Mouse (Mus musculus): ENCODE data around the gene Nphs1. TPM values are rescaled to one million over a fixed set of nuclear protein-coding genes. Genes with fewer than 3 reads are reported as not detected.

The Nphs1 gene
- total RNA-seq, 2 experiments from 2014 or later = 0.58 TPM; not detected in 1

Other genes starting within 250 kb of the Nphs1 start
Only the 30 nearest of the 34 such genes appear.
- 0.39 TPM in 1 of 2 replicates, not detected in the other for gene Thap8, start 178.2 kb upstream of the Nphs1 start, total RNA-seq (2015)
- 0.33 and 0.34 TPM in 2 replicates for gene Thap8, start 178.2 kb upstream of the Nphs1 start, total RNA-seq (2017)
- gene Wdr62, start 177.9 kb upstream of the Nphs1 start, total RNA-seq (2015) = 14.7 and 22.8 TPM in 2 replicates
- gene Wdr62, start 177.9 kb upstream of the Nphs1 start, total RNA-seq (2017) = 7.8 and 11.5 TPM in 2 replicates
- not detected in 2 replicates for gene Clip3, start 166.6 kb upstream of the Nphs1 start, total RNA-seq (2015)
- not detected in 2 replicates for gene Clip3, start 166.6 kb upstream of the Nphs1 start, total RNA-seq (2017)
- gene Alkbh6, start 149.6 kb upstream of the Nphs1 start, total RNA-seq (2015) = 17.8 and 21.9 TPM in 2 replicates
- gene Alkbh6, start 149.6 kb upstream of the Nphs1 start, total RNA-seq (2017) = 34.2 and 41.8 TPM in 2 replicates
- 0.24 and 0.25 TPM in 2 replicates for gene Syne4, start 143.5 kb upstream of the Nphs1 start, total RNA-seq (2015)
- 2.0 TPM in 1 of 2 replicates, not detected in the other for gene Syne4, start 143.5 kb upstream of the Nphs1 start, total RNA-seq (2017)
- 0.47 TPM in 1 of 2 replicates, not detected in the other for gene E130208F15Rik, start 136.6 kb upstream of the Nphs1 start, total RNA-seq (2015)
- 1.6 and 2.0 TPM in 2 replicates for gene E130208F15Rik, start 136.6 kb upstream of the Nphs1 start, total RNA-seq (2017)
- 7.6 and 9.0 TPM in 2 replicates for gene Sdhaf1, start 134.4 kb upstream of the Nphs1 start, total RNA-seq (2015)
- gene Sdhaf1, start 134.4 kb upstream of the Nphs1 start, total RNA-seq (2017) = 10.5 and 11.7 TPM in 2 replicates
- gene Lrfn3, start 95.5 kb upstream of the Nphs1 start, total RNA-seq (2015) = not detected in 2 replicates
- not detected in 2 replicates for gene Lrfn3, start 95.5 kb upstream of the Nphs1 start, total RNA-seq (2017)
- gene Tyrobp, start 44.6 kb upstream of the Nphs1 start, total RNA-seq (2015) = 406 and 473 TPM in 2 replicates
- 229 and 322 TPM in 2 replicates for gene Tyrobp, start 44.6 kb upstream of the Nphs1 start, total RNA-seq (2017)
- gene Hcst, start 38.5 kb upstream of the Nphs1 start, total RNA-seq (2015) = 28.1 and 30.3 TPM in 2 replicates
- gene Hcst, start 38.5 kb upstream of the Nphs1 start, total RNA-seq (2017) = 10.0 and 12.7 TPM in 2 replicates
- 14.1 and 24.0 TPM in 2 replicates for gene Nfkbid, start 36.6 kb upstream of the Nphs1 start, total RNA-seq (2015)
- gene Nfkbid, start 36.6 kb upstream of the Nphs1 start, total RNA-seq (2017) = 5.3 and 13.7 TPM in 2 replicates
- gene Aplp1, start 12.8 kb upstream of the Nphs1 start, total RNA-seq (2015) = not detected in 2 replicates
- gene Aplp1, start 12.8 kb upstream of the Nphs1 start, total RNA-seq (2017) = not detected in 2 replicates
- not detected in 2 replicates for gene Kirrel2, start 625 bp upstream of the Nphs1 start, total RNA-seq (2015)
- not detected in 2 replicates for gene Kirrel2, start 625 bp upstream of the Nphs1 start, total RNA-seq (2017)
- not detected in 2 replicates for gene Prodh2, start 35.3 kb downstream of the Nphs1 start, total RNA-seq (2015)
- not detected in 2 replicates for gene Prodh2, start 35.3 kb downstream of the Nphs1 start, total RNA-seq (2017)
- gene Arhgap33, start 76.7 kb downstream of the Nphs1 start, total RNA-seq (2015) = 4.5 and 5.8 TPM in 2 replicates
- gene Arhgap33, start 76.7 kb downstream of the Nphs1 start, total RNA-seq (2017) = 1.4 and 2.0 TPM in 2 replicates
- gene Hspb6, start 93.9 kb downstream of the Nphs1 start, total RNA-seq (2015) = 11.7 and 12.2 TPM in 2 replicates
- gene Hspb6, start 93.9 kb downstream of the Nphs1 start, total RNA-seq (2017) = 3.5 and 4.4 TPM in 2 replicates
- gene Proser3, start 94.0 kb downstream of the Nphs1 start, total RNA-seq (2015) = 11.5 and 16.3 TPM in 2 replicates
- gene Proser3, start 94.0 kb downstream of the Nphs1 start, total RNA-seq (2017) = 1.8 and 4.7 TPM in 2 replicates
- gene Lin37, start 101.5 kb downstream of the Nphs1 start, total RNA-seq (2015) = 54.8 and 67.5 TPM in 2 replicates
- gene Lin37, start 101.5 kb downstream of the Nphs1 start, total RNA-seq (2017) = 27.2 and 39.8 TPM in 2 replicates
- gene U2af1l4, start 105.0 kb downstream of the Nphs1 start, total RNA-seq (2015) = 21.4 and 23.4 TPM in 2 replicates
- gene U2af1l4, start 105.0 kb downstream of the Nphs1 start, total RNA-seq (2017) = 86.9 and 96.7 TPM in 2 replicates
- 2.2 and 3.7 TPM in 2 replicates for gene Gm49396, start 105.0 kb downstream of the Nphs1 start, total RNA-seq (2015)
- gene Gm49396, start 105.0 kb downstream of the Nphs1 start, total RNA-seq (2017) = 3.4 and 3.9 TPM in 2 replicates
- 181 and 202 TPM in 2 replicates for gene Psenen, start 105.3 kb downstream of the Nphs1 start, total RNA-seq (2015)
- 150 and 154 TPM in 2 replicates for gene Psenen, start 105.3 kb downstream of the Nphs1 start, total RNA-seq (2017)
- gene Igflr1, start 107.1 kb downstream of the Nphs1 start, total RNA-seq (2015) = 7.2 and 9.2 TPM in 2 replicates
- not detected in 2 replicates for gene Igflr1, start 107.1 kb downstream of the Nphs1 start, total RNA-seq (2017)
- gene Kmt2b, start 130.4 kb downstream of the Nphs1 start, total RNA-seq (2015) = 72.2 and 99.8 TPM in 2 replicates
- gene Kmt2b, start 130.4 kb downstream of the Nphs1 start, total RNA-seq (2017) = 11.7 and 14.5 TPM in 2 replicates
- not detected in 2 replicates for gene Zbtb32, start 140.6 kb downstream of the Nphs1 start, total RNA-seq (2015)
- not detected in 2 replicates for gene Zbtb32, start 140.6 kb downstream of the Nphs1 start, total RNA-seq (2017)
- gene Upk1a, start 154.5 kb downstream of the Nphs1 start, total RNA-seq (2015) = 0.61 and 1.3 TPM in 2 replicates
- 0.14 TPM in 1 of 2 replicates, not detected in the other for gene Upk1a, start 154.5 kb downstream of the Nphs1 start, total RNA-seq (2017)
- 325 and 346 TPM in 2 replicates for gene Cox6b1, start 167.8 kb downstream of the Nphs1 start, total RNA-seq (2015)
- 428 and 592 TPM in 2 replicates for gene Cox6b1, start 167.8 kb downstream of the Nphs1 start, total RNA-seq (2017)
- gene Etv2, start 177.5 kb downstream of the Nphs1 start, total RNA-seq (2015) = not detected in 2 replicates
- gene Etv2, start 177.5 kb downstream of the Nphs1 start, total RNA-seq (2017) = not detected in 2 replicates
- 43.9 and 52.2 TPM in 2 replicates for gene Rbm42, start 192.0 kb downstream of the Nphs1 start, total RNA-seq (2015)
- gene Rbm42, start 192.0 kb downstream of the Nphs1 start, total RNA-seq (2017) = 36.7 and 39.9 TPM in 2 replicates
- 31.0 and 31.3 TPM in 2 replicates for gene Haus5, start 206.7 kb downstream of the Nphs1 start, total RNA-seq (2015)
- 21.5 and 28.7 TPM in 2 replicates for gene Haus5, start 206.7 kb downstream of the Nphs1 start, total RNA-seq (2017)
- gene Pmis2, start 213.3 kb downstream of the Nphs1 start, total RNA-seq (2015) = not detected in 2 replicates
- gene Pmis2, start 213.3 kb downstream of the Nphs1 start, total RNA-seq (2017) = not detected in 2 replicates